Mouse (Mus musculus) midbrain, embryonic 11.5 days (tissue): ENCODE measurements around the gene Ceacam15. TPM values are rescaled to one million over a fixed set of nuclear protein-coding genes. Genes with fewer than 3 reads are reported as not detected.
"Not testable (repeated sequence)": the region's sequence is repeated elsewhere in the genome, so short reads cannot be mapped to it uniquely, and the experiment has no call there.

Experiments
- ATAC-seq: fragments of 200-750 bp; cut with Nextera tagmentation; 2 replicates; pipeline ENCODE4 v1.8.0; 2017; ENCODE audit warnings: moderate TSS enrichment, moderate library complexity; ENCODE audit not compliant: low FRiP score
- DNase-seq: peaks from one replicate; pipeline ENCODE4 v3.0.0; 2015; ENCODE audit warnings: low spot score; ENCODE audit errors: missing footprints
- H3K27ac ChIP-seq: fragments of 300-500 bp; sonication (generic); 2 replicates; pipeline ENCODE4 v1.5.1; 2014; ENCODE audit warnings: low read depth, low read length
- H3K27me3 ChIP-seq: fragments of 300-500 bp; sonication (generic); 2 replicates; pipeline ENCODE4 v1.6.1; 2014; ENCODE audit warnings: mild to moderate bottlenecking, low read length, moderate library complexity, mixed read lengths; ENCODE audit not compliant: control insufficient read depth, insufficient read depth
- H3K36me3 ChIP-seq: fragments of 300-500 bp; sonication (generic); 2 replicates; pipeline ENCODE4 v1.6.1; 2014; ENCODE audit warnings: mild to moderate bottlenecking, low read length, moderate library complexity, mixed read lengths; ENCODE audit not compliant: control insufficient read depth, insufficient read depth
- H3K4me1 ChIP-seq: fragments of 300-500 bp; sonication (generic); 2 replicates; pipeline ENCODE4 v1.6.1; 2014; ENCODE audit warnings: low read length; ENCODE audit not compliant: control insufficient read depth, insufficient read depth
- H3K4me2 ChIP-seq: fragments of 300-500 bp; sonication (generic); 2 replicates; pipeline ENCODE4 v1.6.1; 2014; ENCODE audit warnings: mild to moderate bottlenecking, moderate library complexity
- H3K4me3 ChIP-seq: fragments of 300-500 bp; sonication (generic); 2 replicates; pipeline ENCODE4 v1.5.1; 2014; ENCODE audit warnings: low read depth, low read length
- H3K9ac ChIP-seq: fragments of 300-500 bp; sonication (generic); 2 replicates; pipeline ENCODE4 v1.6.1; 2014; ENCODE audit warnings: low read length
- H3K9me3 ChIP-seq: fragments of 300-500 bp; sonication (generic); 2 replicates; pipeline ENCODE4 v1.6.1; 2016; ENCODE audit warnings: low read length; ENCODE audit not compliant: control insufficient read depth
- WGBS: fragments of 180-500 bp; shearing (Covaris S2); extraction: QIAGEN DNeasy Blood & Tissue Kit; methylation state at CpG from one replicate; pipeline ENCODE4 v1.1.7; 2014; 5-methylcytosine and 5-hydroxymethylcytosine counted together
- polyA plus RNA-seq: library from polyadenylated mRNA; unstranded; fragments of >200 nt; fragmentation: Nextera tagmentation; extraction: Ambion mirVana; gene quantifications from 2 replicates; pipeline ENCODE4 v1.2.1, GENCODE M21; 2014

Gene Ceacam15
- polyA plus RNA-seq, 1 experiment from 2014 or later: not detected

DNA sequence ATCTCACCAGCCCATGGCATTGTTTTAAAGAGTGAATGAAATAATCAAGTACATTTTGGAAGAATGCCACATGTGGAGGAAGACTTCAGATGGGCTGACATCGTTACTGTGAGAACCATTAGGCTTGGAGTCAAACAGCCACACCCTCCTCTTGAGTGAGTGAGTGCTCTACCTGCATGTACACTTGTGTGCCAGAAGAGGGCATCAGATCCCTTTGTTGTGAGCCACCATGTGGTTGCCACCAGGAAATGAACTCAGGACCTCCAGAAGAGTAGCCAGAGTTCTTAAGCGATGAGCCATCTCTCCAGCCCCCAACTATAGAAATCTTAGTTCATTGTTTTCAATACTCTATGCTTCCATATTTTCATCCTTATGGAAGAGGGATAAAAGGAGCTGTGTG, 23.5 kb upstream of the Ceacam15 start:
- Histone ChIP-seq H3K36me3 (no peaks in the 10 kb centered on the region), H3K4me1 (no peaks in the 10 kb centered on the region), H3K9ac (no peak overlapping the region), H3K4me3 (no peak overlapping the region), H3K4me2 (no peak overlapping the region), H3K27me3 (no peaks in the 10 kb centered on the region), H3K9me3 (no peaks in the 10 kb centered on the region), H3K27ac (no peak overlapping the region)
- WGBS: 60% methylated on average over 2 of the region's 2 CpGs
- ATAC-seq (no peak), DNase-seq (no peak)

DNA sequence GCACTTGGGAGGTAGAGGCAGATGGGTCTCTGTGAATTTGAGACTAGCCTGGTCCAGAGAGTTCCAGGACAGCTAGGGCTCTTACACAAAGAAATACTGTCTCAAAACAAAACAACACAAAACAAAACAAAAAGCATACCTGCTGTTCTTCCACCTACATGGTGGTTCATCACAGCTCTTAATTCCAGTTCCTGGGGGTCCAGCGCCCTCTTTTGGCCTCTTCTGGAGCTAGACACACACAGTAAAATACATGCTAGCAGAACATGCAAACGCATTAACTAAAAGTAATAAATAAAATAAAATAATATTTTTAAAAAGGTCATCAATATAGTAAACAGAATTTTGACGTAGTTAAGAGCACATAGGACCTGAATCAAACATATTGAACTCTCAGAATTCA, 19.5 kb upstream of the Ceacam15 start:
- Histone ChIP-seq H3K36me3 (no peaks in the 10 kb centered on the region), H3K4me3 (no peak overlapping the region), H3K4me1 (no peaks in the 10 kb centered on the region), H3K4me2 (no peak overlapping the region), H3K9me3 (no peaks in the 10 kb centered on the region), H3K9ac (no peak overlapping the region), H3K27me3 (no peaks in the 10 kb centered on the region), H3K27ac (no peak overlapping the region)
- DNase-seq: no peak
- no peak for ATAC-seq
- WGBS: 34% methylated on average over 3 of the region's 3 CpGs

DNA sequence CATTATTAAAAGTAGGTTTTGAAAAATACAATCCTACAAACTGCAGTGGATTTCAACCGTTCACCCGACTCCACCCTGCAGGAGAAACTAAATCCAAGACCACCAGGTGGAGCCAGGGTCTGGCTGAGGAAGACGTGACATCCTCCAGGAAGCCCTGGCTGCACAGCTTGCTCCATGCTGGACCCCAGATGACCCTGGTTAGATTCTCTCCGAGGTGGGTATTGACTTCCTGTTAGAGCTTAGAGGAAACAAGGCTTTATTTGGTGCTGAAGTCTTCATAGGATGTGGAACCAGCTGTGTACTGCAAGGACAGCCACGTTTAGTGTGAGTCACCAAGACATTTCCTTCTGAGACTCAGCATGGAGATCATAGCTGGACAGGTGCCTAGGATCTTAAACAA, 13.7 kb upstream of the Ceacam15 start:
- H3K36me3 ChIP-seq: no peaks in the 10 kb centered on the region
- H3K27ac ChIP-seq: no peak overlapping the region
- DNase-seq (no peak), ATAC-seq (no peak)
- no peaks in the 10 kb centered on the region for H3K27me3 ChIP-seq
- no peaks in the 10 kb centered on the region for H3K9me3 ChIP-seq
- H3K4me3 ChIP-seq: no peak overlapping the region
- WGBS: 82% methylated on average over 5 of the region's 5 CpGs
- no peak overlapping the region for H3K9ac ChIP-seq
- no peaks in the 10 kb centered on the region for H3K4me1 ChIP-seq
- no peak overlapping the region for H3K4me2 ChIP-seq

DNA sequence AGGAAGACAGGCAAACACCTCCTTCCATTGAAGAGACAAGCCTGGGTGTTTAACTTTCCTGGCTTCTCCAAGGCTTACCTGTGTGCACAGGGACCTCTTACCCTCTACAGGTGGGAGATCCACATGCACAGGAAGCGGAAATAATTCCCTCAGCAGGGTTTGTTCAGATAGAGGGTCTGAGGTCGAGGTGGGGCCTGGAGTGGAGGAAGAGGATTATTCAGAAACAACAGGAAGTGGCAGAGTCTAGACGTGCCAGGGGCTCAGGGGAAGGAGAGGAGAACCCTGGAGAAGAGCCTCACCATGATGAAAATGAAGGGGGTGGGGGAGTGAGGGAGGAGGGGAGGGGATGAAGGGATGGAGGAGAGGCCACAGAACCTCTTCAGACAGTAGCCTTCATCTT, 4.7 kb upstream of the Ceacam15 start:
- not testable (repeated sequence) for H3K4me3 ChIP-seq, ATAC-seq, H3K4me2 ChIP-seq, DNase-seq, H3K27me3 ChIP-seq, H3K9ac ChIP-seq, H3K9me3 ChIP-seq, H3K4me1 ChIP-seq, H3K36me3 ChIP-seq, H3K27ac ChIP-seq
- 21% methylated on average over 2 of the region's 3 CpGs for WGBS

DNA sequence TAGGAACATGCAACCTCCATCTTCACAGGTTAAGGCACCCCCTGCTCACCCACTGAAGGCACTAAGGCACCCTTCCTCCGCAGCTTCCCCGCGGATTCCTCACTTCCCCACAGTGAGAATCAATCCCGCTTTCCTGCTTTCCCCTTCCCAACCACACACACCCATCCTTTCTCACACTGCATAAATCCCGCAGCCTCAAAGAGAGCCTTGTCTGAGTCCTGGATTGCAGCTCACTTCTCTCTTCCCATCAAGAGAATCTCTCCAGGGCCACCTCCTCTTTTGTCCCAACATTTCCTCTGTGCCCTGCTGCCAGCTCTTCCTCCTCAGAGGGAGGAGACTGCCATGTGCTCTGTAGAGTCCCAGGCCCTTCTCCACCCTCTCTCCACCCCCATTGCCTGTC, 806 bp downstream of the Ceacam15 start:
- H3K4me1 ChIP-seq, H3K4me2 ChIP-seq, H3K27ac ChIP-seq, H3K36me3 ChIP-seq, H3K9me3 ChIP-seq, H3K9ac ChIP-seq, H3K4me3 ChIP-seq, ATAC-seq, DNase-seq, H3K27me3 ChIP-seq: not testable (repeated sequence)
- WGBS: 48% methylated on average over 5 of the region's 5 CpGs

DNA sequence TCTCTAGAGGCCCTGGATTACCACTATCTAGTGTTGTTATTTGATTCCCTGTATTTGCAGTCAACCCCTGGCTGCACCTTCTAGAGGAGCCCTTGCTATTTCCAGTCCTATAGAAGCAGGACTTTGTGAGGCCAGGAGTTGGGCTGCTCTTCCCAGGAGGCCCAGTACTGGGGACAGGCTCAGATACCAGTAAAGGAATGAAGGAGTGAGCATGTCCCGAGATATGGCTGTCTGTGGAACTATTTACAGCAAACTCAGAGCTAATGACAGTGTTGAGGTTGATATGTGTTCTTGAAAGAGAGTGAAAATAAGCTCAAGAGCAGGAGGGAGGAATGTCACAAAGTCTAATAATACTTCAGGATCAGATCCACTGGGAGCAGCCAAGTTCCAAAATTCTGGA, 1.7 kb downstream of the Ceacam15 start:
- H3K4me1 ChIP-seq: no peaks in the 10 kb centered on the region
- no peaks in the 10 kb centered on the region for H3K9me3 ChIP-seq
- no peak overlapping the region for H3K4me2 ChIP-seq
- H3K27ac ChIP-seq: no peak overlapping the region
- no peaks in the 10 kb centered on the region for H3K27me3 ChIP-seq
- ATAC-seq: no peak
- H3K36me3 ChIP-seq: no peaks in the 10 kb centered on the region
- WGBS: 69% methylated on average over 1 of the region's 1 CpGs
- no peak overlapping the region for H3K9ac ChIP-seq
- no peak overlapping the region for H3K4me3 ChIP-seq
- no peak for DNase-seq

DNA sequence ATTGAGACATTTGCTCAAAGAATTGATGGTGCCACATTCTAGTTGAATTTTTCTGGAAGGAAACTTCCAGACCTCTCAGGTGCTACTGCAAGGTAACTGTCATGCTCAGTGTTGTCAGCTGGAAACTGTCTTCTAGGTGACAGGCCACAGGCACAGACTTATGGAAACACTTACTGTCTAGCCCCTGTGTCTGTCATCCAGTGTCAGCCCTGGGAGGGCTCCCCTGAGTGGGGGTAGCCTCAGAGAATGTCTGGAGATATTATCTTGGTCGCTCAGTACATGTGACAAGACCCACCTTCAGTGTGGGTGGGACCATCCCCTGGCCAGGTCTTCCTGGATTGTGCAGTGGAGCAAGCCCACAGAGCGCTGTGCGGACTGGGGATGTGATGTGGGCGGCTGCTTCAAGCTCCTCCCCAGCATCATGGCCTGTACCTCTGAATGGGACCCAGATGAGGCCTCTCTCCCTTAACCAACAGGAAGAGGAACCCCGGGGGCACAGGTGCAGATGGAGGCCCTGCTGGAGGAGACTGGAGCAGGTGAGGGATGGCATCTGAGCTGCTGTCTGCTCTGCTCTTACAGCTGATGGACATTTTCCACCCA, 7.1 kb downstream of the Ceacam15 start:
- 76% methylated on average over 4 of the region's 5 CpGs for WGBS
- H3K4me3 ChIP-seq, H3K36me3 ChIP-seq, H3K9ac ChIP-seq, H3K27me3 ChIP-seq, H3K4me1 ChIP-seq, ATAC-seq, H3K4me2 ChIP-seq, H3K27ac ChIP-seq, DNase-seq, H3K9me3 ChIP-seq: not testable (repeated sequence)

DNA sequence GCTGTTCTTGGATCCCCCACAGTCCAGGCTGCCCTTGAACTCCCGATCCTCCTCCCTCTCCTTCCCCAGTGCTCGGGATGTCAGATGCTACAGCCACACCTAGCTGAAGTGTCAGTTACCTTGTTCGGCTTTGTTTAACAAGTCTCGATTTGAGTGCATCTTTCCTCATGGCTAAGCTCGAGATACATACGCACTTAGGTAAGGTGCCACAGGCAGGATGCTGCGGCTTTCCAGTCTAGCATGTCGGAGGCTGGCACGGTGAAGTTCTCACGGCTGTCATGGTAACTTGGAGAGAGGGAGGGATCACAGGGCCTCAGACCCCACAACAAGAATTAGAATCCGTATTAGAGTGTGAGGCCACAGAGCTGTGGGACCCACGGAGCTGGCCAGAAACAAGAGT, 31.2 kb downstream of the Ceacam15 start:
- H3K4me1 ChIP-seq: no peaks in the 10 kb centered on the region
- H3K27ac ChIP-seq: no peak overlapping the region
- H3K36me3 ChIP-seq: no peaks in the 10 kb centered on the region
- H3K27me3 ChIP-seq: no peaks in the 10 kb centered on the region
- WGBS: 72% methylated on average over 12 of the region's 12 CpGs
- no peak for DNase-seq
- ATAC-seq: no peak
- no peak overlapping the region for H3K4me2 ChIP-seq
- no peaks in the 10 kb centered on the region for H3K9me3 ChIP-seq
- H3K4me3 ChIP-seq: no peak overlapping the region
- H3K9ac ChIP-seq: no peak overlapping the region

DNA sequence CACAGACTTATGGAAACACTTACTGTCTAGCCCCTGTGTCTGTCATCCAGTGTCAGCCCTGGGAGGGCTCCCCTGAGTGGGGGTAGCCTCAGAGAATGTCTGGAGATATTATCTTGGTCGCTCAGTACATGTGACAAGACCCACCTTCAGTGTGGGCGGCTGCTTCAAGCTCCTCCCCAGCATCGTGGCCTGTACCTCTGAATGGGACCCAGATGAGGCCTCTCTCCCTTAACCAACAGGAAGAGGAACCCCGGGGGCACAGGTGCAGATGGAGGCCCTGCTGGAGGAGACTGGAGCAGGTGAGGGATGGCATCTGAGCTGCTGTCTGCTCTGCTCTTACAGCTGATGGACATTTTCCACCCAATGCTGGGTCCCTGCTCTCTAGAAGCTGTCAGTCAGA, 32.4 kb downstream of the Ceacam15 start:
- not testable (repeated sequence) for H3K4me1 ChIP-seq, H3K36me3 ChIP-seq, H3K4me2 ChIP-seq, H3K4me3 ChIP-seq, H3K27ac ChIP-seq, DNase-seq, ATAC-seq, H3K9me3 ChIP-seq, H3K27me3 ChIP-seq, H3K9ac ChIP-seq
- 73% methylated on average over 3 of the region's 4 CpGs for WGBS

DNA sequence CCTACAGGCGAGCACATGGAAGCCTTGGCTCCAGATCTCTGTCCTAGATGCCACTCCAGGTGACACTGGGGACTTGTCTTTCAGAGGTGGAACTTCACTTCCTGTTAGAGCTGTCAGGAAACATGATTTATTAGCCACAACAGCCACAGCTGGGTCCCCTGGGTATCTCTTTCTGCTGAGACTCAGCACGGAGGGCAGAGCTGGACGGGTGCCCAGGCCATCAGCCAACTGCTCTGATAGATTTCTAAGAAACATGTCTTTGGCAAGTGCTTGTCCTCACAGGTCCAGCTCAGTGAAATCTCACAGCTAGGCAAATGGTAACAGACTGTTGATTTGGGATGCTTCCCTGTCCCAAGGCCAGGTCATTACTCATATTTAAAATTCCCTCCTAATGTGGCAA, 36.5 kb downstream of the Ceacam15 start:
- no peak for DNase-seq
- H3K27me3 ChIP-seq: no peaks in the 10 kb centered on the region
- H3K9me3 ChIP-seq: no peaks in the 10 kb centered on the region
- 91% methylated on average over 3 of the region's 3 CpGs for WGBS
- H3K4me3 ChIP-seq: no peak overlapping the region
- ATAC-seq: no peak
- no peak overlapping the region for H3K9ac ChIP-seq
- H3K27ac ChIP-seq: no peak overlapping the region
- H3K4me2 ChIP-seq: no peak overlapping the region
- no peaks in the 10 kb centered on the region for H3K4me1 ChIP-seq
- no peaks in the 10 kb centered on the region for H3K36me3 ChIP-seq
